Mouse (Mus musculus) hindbrain, embryonic 11.5 days (tissue): Measurements from ENCODE around the gene Sec24d. TPM values are rescaled to one million over a fixed set of nuclear protein-coding genes. Genes with fewer than 3 reads are reported as not detected.

Experiments used
- ATAC-seq: fragments of 200-750 bp; cut with Nextera tagmentation; 2 replicates; pipeline ENCODE4 v1.8.0; 2017; ENCODE audit warnings: mild to moderate bottlenecking, moderate TSS enrichment, moderate library complexity; ENCODE audit not compliant: low FRiP score
- DNase-seq: peaks from one replicate; pipeline ENCODE4 v3.0.0-alpha.2; 2015; ENCODE audit warnings: low spot score
- H3K27ac ChIP-seq: fragments of 300-500 bp; sonication (generic); 2 replicates; pipeline ENCODE4 v1.5.1; 2014; ENCODE audit warnings: mild to moderate bottlenecking, low read depth, low read length
- H3K27me3 ChIP-seq: fragments of 300-500 bp; sonication (generic); 2 replicates; pipeline ENCODE4 v1.6.1; 2014; ENCODE audit warnings: mild to moderate bottlenecking, low read length, moderate library complexity, mixed read lengths; ENCODE audit not compliant: control insufficient read depth, insufficient read depth
- H3K36me3 ChIP-seq: fragments of 300-500 bp; sonication (generic); 2 replicates; pipeline ENCODE4 v1.6.1; 2014; ENCODE audit warnings: mild to moderate bottlenecking, low read length, moderate library complexity, mixed read lengths; ENCODE audit not compliant: control insufficient read depth, insufficient read depth
- H3K4me1 ChIP-seq: fragments of 300-500 bp; sonication (generic); replicated peaks from 2 replicates; pipeline ENCODE4 v1.6.1; 2014; ENCODE audit warnings: low read length, mixed read lengths; ENCODE audit not compliant: control insufficient read depth, insufficient read depth
- H3K4me2 ChIP-seq: fragments of 300-500 bp; sonication (generic); replicated peaks from 2 replicates; pipeline ENCODE4 v1.6.1; 2014; ENCODE audit warnings: mild to moderate bottlenecking, low read depth, low read length
- H3K4me3 ChIP-seq: fragments of 300-500 bp; sonication (generic); 2 replicates; pipeline ENCODE4 v1.5.1; 2014; ENCODE audit warnings: low read depth, low read length
- H3K9ac ChIP-seq: fragments of 300-500 bp; sonication (generic); 2 replicates; pipeline ENCODE4 v1.6.1; 2014; ENCODE audit warnings: low read depth, low read length
- H3K9me3 ChIP-seq: fragments of 300-500 bp; sonication (generic); 2 replicates; pipeline ENCODE4 v1.6.1; 2016; ENCODE audit warnings: low read length; ENCODE audit not compliant: control insufficient read depth
- WGBS: fragments of 180-500 bp; shearing (Covaris S2); extraction: QIAGEN DNeasy Blood & Tissue Kit; methylation state at CpG from one replicate; pipeline ENCODE4 v1.1.7; 2014; 5-methylcytosine and 5-hydroxymethylcytosine counted together
- polyA plus RNA-seq: library from polyadenylated mRNA; unstranded; fragments of >200 nt; fragmentation: Nextera tagmentation; extraction: Ambion mirVana; gene quantifications from 2 replicates; pipeline ENCODE4 v1.2.1, GENCODE M21; 2014

Sec24d gene
- polyA plus RNA-seq, 1 experiment from 2014 or later, result 27.1 TPM

DNA sequence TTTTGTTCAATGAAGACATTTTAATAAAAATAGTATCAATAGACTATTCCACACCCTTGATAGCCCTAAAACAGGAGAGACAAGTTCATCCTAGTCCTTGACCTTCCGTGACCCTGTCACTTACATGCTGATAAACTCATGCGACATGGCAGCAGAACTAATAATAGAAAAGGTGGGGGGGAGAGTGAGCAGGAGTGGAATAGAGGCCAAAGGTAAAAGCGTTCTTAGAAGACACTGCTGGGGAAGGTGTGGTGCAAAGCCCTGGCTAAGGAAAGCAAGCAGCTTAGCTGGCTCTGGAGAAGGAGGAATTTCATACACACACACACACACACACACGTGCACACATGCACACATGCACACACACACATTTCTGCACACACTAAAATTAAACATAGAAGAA is 57.1 kb downstream of the Sec24d start:
- no peaks in the 10 kb centered on the region for H3K36me3 ChIP-seq

DNA sequence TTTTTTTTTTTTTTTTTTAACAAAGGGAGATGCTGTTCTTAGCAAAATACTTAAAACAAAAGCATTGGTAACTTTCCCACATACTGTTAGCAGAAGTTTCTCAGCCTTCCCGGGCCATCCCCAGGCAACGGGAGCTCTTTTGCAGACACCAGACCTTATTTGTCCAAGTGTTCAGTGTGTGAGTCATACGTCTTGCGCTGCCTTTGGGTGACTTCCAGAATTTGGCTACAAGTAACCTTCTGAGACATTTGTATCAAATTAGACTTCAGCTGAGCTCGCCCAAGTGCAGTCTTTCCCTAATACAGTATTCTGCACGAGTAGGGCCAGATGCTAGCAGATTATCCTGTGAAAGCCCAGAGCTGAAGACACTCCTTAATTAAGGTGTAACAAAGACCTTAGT is 62.0 kb downstream of the Sec24d start:
- Histone ChIP-seq H3K4me1 (no peaks in the 10 kb centered on the region), H3K4me3 (no peak overlapping the region), H3K27ac (no peak overlapping the region), H3K36me3 (no peaks in the 10 kb centered on the region), H3K9ac (no peak overlapping the region), H3K4me2 (no peak overlapping the region), H3K27me3 (no peaks in the 10 kb centered on the region), H3K9me3 (no peaks in the 10 kb centered on the region)
- DNase-seq, result no peak
- 73% methylated on average over 6 of the region's 6 CpGs for WGBS
- no peak for ATAC-seq

More for the DNA sequence above, 57.1 kb downstream of the Sec24d start:
- Histone ChIP-seq H3K27ac (no peak overlapping the region), H3K9ac (no peak overlapping the region), H3K4me3 (no peak overlapping the region), H3K27me3 (no peaks in the 10 kb centered on the region), H3K4me1 (no peaks in the 10 kb centered on the region), H3K4me2 (no peak overlapping the region), H3K9me3 (no peaks in the 10 kb centered on the region)
- DNase-seq (no peak), ATAC-seq (no peak)
- WGBS, result 76% methylated on average over 4 of the region's 4 CpGs

DNA sequence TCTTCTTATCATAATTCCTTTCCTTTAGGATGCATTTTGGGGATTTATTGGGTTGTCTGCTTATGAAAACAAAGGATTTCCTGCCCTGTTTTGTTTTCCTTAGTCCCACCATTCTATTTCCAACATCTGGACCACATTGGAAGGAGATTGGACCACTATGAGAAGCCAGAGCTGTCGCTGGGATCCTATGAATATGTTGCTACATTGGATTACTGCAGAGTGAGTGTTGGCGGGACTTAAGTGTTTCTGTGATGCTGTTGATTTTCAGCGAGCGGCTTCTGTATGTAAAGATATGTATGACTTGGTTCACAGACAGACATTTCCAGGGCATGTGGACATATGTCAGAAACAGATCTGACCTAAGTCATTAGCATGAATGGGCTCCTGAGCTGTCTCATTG is 63.0 kb downstream of the Sec24d start:
- DNase-seq (no peak), ATAC-seq (no peak)
- Histone ChIP-seq H3K36me3 (no peaks in the 10 kb centered on the region), H3K4me2 (no peak overlapping the region), H3K4me3 (no peak overlapping the region), H3K27ac (no peak overlapping the region), H3K4me1 (no peaks in the 10 kb centered on the region), H3K9ac (no peak overlapping the region), H3K9me3 (no peaks in the 10 kb centered on the region), H3K27me3 (no peaks in the 10 kb centered on the region)
- WGBS, result 91% methylated on average over 4 of the region's 4 CpGs

DNA sequence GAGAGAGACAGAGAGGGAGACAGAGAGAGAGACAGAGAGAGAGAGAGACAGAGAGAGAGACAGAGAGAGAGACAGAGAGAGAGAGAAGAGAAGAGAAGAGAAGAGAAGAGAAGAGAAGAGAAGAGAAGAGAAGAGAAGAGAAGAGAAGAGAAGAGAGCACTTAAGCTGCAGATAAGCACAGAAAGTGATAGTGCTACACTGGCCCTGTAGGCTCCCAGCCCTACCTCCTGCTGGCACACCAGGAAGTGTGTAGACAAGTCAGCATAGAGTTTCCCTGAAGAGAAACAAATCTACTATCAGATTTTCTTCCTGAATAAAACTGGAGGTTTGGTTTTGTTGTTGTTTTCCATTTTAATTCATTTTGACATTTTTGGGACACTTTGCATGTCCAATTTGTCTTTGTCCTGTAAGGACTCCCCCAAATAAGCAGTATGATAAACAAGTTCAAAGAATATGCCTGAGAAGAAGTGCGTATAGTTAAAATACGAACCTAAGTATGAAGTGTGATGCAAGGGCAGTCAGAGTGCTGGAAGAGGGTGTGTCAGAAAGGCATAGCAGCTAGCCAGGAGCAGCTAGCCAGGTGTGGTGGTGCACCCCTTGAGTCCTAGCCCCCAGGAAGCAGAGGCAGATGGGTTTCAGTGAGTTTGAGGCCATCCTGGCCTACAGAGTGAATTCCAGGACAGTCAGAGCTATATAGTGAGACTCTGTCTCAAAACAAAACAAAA is 65.2 kb downstream of the Sec24d start:
- 88% methylated on average over 2 of the region's 2 CpGs for WGBS
- ATAC-seq, result no peak
- no peak overlapping the region for H3K27ac ChIP-seq

DNA sequence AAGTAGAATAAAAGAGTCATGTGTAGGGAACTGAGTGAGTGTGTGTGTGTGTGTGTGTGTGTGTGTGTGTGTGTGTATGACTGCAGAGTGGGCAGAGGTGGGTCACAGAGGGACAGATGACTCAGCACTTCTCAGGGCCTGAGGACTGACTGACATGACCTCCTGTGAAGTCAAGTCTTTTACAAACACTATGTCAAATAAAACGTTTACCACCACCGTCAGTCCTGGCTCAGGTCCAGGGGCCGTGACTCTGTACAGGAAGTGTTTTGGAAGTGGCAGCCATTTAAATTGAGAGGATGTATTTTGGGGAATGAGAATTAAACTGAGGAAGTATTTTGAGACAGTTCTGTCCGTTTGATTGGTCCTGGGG is 65.8 kb downstream of the Sec24d start:
- Histone ChIP-seq H3K4me3 (no peak overlapping the region), H3K36me3 (no peaks in the 10 kb centered on the region), H3K9ac (no peak overlapping the region), H3K4me2 (no peak overlapping the region), H3K27me3 (no peaks in the 10 kb centered on the region), H3K4me1 (no peaks in the 10 kb centered on the region), H3K27ac (no peak overlapping the region), H3K9me3 (no peaks in the 10 kb centered on the region)
- 51% methylated on average over 4 of the region's 4 CpGs for WGBS
- no peak for ATAC-seq
- no peak for DNase-seq

More for the DNA sequence above, 65.2 kb downstream of the Sec24d start:
- Histone ChIP-seq H3K27me3 (no peaks in the 10 kb centered on the region), H3K9me3 (no peaks in the 10 kb centered on the region), H3K9ac (no peak overlapping the region), H3K4me1 (no peaks in the 10 kb centered on the region), H3K36me3 (no peaks in the 10 kb centered on the region), H3K4me2 (no peak overlapping the region), H3K4me3 (no peak overlapping the region)
- DNase-seq, result no peak

DNA sequence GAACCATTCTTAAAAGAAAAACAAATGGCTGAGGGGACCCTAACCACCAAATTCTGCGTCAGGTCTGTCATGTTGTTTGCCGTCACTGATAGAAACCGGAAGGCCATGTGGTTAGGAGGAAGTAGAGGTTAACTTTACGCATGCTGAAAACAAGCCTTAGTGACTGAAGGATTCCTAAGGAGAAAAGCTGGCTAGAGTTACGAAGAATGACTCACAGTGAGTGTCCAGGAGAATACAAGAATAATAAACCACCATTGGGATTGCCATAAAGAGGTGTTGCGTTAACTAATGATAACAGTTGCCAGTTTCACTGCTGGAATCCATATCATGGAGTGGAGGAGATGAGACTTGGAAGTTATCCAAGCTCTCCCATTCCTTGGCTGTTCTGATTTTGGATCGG is 67.7 kb downstream of the Sec24d start:
- H3K4me2 ChIP-seq, result no peak overlapping the region
- H3K36me3 ChIP-seq, result no peaks in the 10 kb centered on the region
- no peaks in the 10 kb centered on the region for H3K4me1 ChIP-seq
- H3K9me3 ChIP-seq, result no peaks in the 10 kb centered on the region
- H3K27me3 ChIP-seq, result no peaks in the 10 kb centered on the region
- no peak overlapping the region for H3K4me3 ChIP-seq
- H3K9ac ChIP-seq, result no peak overlapping the region
- DNase-seq (no peak), ATAC-seq (no peak)
- 79% methylated on average over 7 of the region's 7 CpGs for WGBS
- no peak overlapping the region for H3K27ac ChIP-seq

DNA sequence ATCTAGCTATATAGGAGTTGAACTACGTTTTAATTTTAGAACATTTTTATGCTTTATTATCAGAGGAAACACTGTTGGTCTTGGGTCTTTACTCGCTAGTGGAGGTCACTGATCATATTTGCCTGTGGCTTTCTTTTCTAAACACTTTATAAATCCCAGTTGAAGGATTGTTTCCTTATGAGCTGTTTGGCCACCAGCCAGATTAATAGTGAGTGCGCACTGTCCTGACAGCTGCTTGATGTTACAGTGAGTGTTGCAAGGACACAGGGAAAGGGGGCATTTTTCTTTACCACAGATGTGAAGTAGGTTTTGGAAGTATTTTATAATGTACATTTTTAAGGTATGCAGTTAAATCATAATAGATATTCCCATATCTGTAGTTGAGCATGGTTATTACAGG is 68.2 kb downstream of the Sec24d start:
- WGBS, result 77% methylated on average over 3 of the region's 3 CpGs

DNA sequence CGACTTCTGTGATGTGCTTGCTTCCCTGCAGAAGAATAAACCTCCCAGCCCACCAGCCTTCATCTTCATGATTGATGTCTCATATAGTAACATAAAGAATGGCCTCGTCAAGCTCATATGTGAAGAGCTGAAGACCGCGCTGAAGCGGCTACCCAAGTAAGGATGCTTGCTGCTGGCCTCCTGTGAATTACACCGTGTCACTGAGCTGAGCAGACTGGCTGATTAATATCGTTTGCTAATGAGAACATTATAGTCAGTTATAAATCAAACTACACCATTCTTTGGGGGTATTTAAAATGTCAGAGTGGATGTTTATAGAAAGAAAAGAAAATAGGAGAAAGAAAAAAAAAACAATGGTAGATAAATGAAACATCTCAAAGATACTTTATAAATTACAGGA is 69.2 kb downstream of the Sec24d start:
- Histone ChIP-seq H3K36me3 (no peaks in the 10 kb centered on the region), H3K27ac (no peak overlapping the region), H3K4me3 (no peak overlapping the region), H3K9me3 (no peaks in the 10 kb centered on the region), H3K4me2 (no peak overlapping the region), H3K27me3 (no peaks in the 10 kb centered on the region), H3K9ac (no peak overlapping the region), H3K4me1 (no peaks in the 10 kb centered on the region)
- ATAC-seq (no peak), DNase-seq (no peak)
- WGBS, result 70% methylated on average over 7 of the region's 7 CpGs

More for the DNA sequence above, 68.2 kb downstream of the Sec24d start:
- Histone ChIP-seq H3K4me2 (no peak overlapping the region), H3K4me3 (no peak overlapping the region), H3K9ac (no peak overlapping the region), H3K4me1 (no peaks in the 10 kb centered on the region), H3K27ac (no peak overlapping the region), H3K9me3 (no peaks in the 10 kb centered on the region), H3K27me3 (no peaks in the 10 kb centered on the region), H3K36me3 (no peaks in the 10 kb centered on the region)
- DNase-seq, result no peak
- no peak for ATAC-seq

DNA sequence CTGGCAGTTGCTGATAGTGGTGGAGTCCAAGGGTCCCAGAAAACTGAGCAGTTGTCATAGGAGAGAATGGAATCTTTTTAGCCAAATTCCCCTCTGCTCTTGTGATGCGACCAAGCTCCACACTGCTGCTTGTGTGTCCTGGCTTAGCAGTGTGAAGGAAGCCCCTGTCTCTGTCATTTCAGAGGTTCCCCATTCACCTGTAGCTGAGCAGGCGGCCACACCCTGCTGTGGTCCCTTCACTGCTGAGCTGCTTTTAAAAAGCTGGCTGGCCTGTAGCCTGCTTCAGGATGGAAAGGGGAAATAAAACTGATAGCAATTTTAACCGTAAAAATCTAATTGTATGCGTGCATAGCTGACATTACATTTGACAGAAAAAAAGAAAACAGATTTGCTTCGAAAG is 69.7 kb downstream of the Sec24d start:
- ATAC-seq (no peak), DNase-seq (no peak)
- H3K4me3 ChIP-seq, result no peak overlapping the region
- 79% methylated on average over 5 of the region's 5 CpGs for WGBS
- H3K9ac ChIP-seq, result no peak overlapping the region
- no peaks in the 10 kb centered on the region for H3K27me3 ChIP-seq
- H3K4me2 ChIP-seq, result no peak overlapping the region
- H3K9me3 ChIP-seq, result no peaks in the 10 kb centered on the region
- no peaks in the 10 kb centered on the region for H3K36me3 ChIP-seq
- no peaks in the 10 kb centered on the region for H3K4me1 ChIP-seq
- H3K27ac ChIP-seq, result no peak overlapping the region
